Mouse (Mus musculus) brain, adult 2 months (tissue): Measurements from ENCODE around the gene Zfp473.
A peak's percentile ranks its signal among the peaks of the same experiment; 100 is the strongest.
"Not testable (repeated sequence)": the region's sequence is repeated elsewhere in the genome, so short reads cannot be mapped to it uniquely, and the experiment has no call there.

Source experiments
- DNase-seq: peaks from one replicate; pipeline ENCODE4 v3.0.0; 2011; ENCODE audit warnings: low read depth, low spot score

Gene Zfp473

GRCm38 (mm10) chr7:44750950-44751349 lies at the start of gene Zfp473:
Gene Zfp473, minus strand, starts transcription at chr7:44751050.
- not testable (repeated sequence) for DNase-seq

GRCm38 (mm10) chr7:44792781-44793180 lies 41.9 kb upstream of the Zfp473 start:
- DNase-seq: no peak

- no peak for DNase-seq
Measured at GRCm38 (mm10) chr7:44790066-44790465, 39.2 kb upstream of the Zfp473 start.

- DNase-seq: no peak
Measured at GRCm38 (mm10) chr7:44789531-44789930, 38.7 kb upstream of the Zfp473 start.

GRCm38 (mm10) chr7:44780101-44780500 lies 29.3 kb upstream of the Zfp473 start:
- DNase-seq: no peak

GRCm38 (mm10) chr7:44776849-44777498 lies 26.1 kb upstream of the Zfp473 start:
- peak; percentile 36 for DNase-seq

GRCm38 (mm10) chr7:44772591-44773204 lies 21.8 kb upstream of the Zfp473 start:
- peak; percentile 35 for DNase-seq

GRCm38 (mm10) chr7:44770046-44770578 lies 19.3 kb upstream of the Zfp473 start:
- peak; percentile 26 for DNase-seq

- DNase-seq: no peak
Measured at GRCm38 (mm10) chr7:44768129-44768528, 17.3 kb upstream of the Zfp473 start.

GRCm38 (mm10) chr7:44760366-44760765 lies 9.5 kb upstream of the Zfp473 start:
- no peak for DNase-seq

- no peak for DNase-seq
Measured at GRCm38 (mm10) chr7:44757164-44757563, 6.3 kb upstream of the Zfp473 start.

GRCm38 (mm10) chr7:44748101-44749044 lies 2.5 kb downstream of the Zfp473 start, which contains the start of gene Vrk3:
Gene Vrk3, plus strand, starts transcription at chr7:44748413.
- peak; percentile 99 for DNase-seq

GRCm38 (mm10) chr7:44747115-44747514 lies 3.7 kb downstream of the Zfp473 start:
- DNase-seq: no peak

GRCm38 (mm10) chr7:44745076-44745475 lies 5.8 kb downstream of the Zfp473 start:
- DNase-seq: peak; percentile 95

- DNase-seq: no peak
Measured at GRCm38 (mm10) chr7:44744270-44744669, 6.6 kb downstream of the Zfp473 start.

- peak; percentile 63 for DNase-seq
Measured at GRCm38 (mm10) chr7:44741361-44741760, 9.5 kb downstream of the Zfp473 start.

- DNase-seq: no peak
Measured at GRCm38 (mm10) chr7:44733723-44734122, 17.1 kb downstream of the Zfp473 start.

GRCm38 (mm10) chr7:44728082-44728975 lies 22.5 kb downstream of the Zfp473 start:
- DNase-seq: no peak

- no peak for DNase-seq
Measured at GRCm38 (mm10) chr7:44727151-44727550, 23.7 kb downstream of the Zfp473 start.

GRCm38 (mm10) chr7:44726343-44726742 lies 24.5 kb downstream of the Zfp473 start:
- peak; percentile 82 for DNase-seq

GRCm38 (mm10) chr7:44724316-44724715 lies 26.5 kb downstream of the Zfp473 start:
- DNase-seq: peak; percentile 68
